Mouse (Mus musculus) embryo, embryonic 11 days (tissue): ENCODE results near the gene Gm128.

Source experiments
- DNase-seq: peaks from one replicate; pipeline ENCODE4 v3.0.0-alpha.2; 2015

Gene Gm128

DNA sequence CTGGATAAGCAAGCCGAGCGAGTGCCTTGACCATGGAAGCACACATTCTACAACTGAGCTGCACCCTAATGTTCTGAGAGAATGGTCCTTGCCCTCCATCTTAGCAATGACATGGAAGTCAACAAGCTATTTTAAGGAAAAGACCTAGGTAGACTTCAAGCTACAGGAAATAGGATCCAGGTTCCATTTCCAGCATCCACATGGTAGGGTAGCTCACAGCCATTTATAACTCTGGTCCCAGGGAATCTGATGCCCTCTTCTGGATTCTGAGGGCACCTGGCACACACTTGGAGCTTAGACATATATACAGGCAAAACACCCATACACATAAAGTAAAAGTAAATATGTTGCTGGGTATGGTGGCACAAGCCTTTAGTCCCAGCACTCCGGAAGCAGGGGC lies 24.7 kb upstream of the Gm128 start:
- no peak for DNase-seq

DNA sequence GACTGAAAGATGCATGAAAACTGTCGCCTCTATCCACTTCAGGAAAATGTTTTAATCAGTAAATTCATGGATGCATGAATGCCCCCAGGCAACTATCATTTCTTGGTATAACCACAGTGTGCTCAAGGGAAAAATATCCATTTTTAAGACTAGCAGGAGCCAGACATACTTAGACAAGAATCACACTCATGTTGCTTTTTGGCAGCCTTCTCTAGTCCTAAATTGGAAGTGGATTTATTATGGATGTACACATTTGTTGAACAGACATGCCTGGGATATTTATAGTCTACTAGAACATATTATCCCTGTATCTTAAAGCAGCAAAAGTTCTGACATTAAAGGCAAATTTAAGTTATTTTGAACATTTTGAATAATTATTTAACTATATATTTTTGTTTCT lies 23.3 kb upstream of the Gm128 start:
- DNase-seq, result no peak

DNA sequence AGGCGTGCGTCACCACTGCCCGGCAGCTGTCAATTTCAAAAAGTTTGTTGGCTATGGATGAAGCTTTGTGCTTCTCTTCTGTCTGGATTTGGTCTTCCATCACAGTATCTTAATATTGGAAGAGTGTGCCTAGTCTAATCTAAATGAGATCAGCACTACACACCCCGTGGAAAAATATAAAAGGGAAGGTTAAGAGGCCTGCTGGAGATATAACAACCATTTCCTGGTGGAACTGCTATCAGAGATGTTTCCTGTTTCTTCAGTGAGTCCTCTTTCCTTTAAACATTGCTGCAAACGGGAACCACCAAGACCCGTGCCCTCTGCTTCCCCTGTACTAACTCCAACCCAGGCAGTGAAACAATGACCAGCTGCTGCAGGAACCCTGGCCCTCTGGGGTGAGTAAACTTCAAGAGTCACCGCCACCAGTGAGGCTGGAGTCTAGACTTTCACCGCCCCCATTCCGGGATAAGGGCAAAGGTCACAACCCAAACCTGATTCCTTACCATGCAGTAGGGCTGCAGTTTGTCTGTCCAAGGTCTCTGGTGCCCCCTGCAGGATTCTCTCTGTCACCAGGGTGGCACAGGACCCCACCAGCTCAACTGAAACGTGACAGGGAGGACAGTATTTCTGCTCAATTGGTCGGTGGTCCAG lies 21.8 kb upstream of the Gm128 start:
- DNase-seq, result peak; percentile 80

DNA sequence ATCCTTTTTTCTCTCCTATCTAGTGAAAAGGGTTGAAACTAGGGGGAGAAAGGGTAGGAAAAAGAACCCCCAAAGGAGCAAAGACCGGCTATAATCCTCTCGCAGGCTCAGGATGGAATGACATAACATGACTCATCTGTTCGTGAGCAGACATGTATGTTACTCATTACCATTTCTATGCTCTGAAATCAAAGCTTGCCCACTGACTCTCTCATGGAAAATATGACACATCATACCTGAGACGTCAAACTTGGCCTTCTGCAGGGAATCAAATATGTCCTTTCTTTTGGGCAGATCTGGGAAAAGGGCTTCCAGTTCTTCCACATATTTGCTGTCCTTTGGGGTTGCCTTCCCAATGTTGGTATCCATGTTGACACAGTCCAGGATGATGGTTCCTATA lies 20.6 kb upstream of the Gm128 start:
- DNase-seq, result no peak

DNA sequence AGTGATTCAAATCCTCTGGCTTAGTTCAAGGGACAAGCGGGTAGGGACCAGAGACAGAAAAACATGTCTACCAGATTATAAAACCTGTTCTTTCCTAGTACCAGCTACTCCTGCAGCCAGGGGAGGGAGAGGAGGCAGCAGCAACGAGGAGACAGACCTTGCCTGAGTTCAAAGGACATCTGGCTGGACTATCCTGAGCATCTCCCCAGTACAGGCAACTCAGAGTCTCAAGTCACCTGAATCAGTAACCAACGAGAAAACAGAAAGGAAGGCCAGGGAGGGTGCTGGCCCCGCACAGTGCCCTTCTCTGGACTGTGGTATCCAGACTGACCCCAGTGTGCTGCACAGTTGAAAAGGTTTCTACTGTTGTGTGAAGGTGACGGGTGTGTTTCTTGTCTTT lies 15.5 kb upstream of the Gm128 start:
- no peak for DNase-seq

DNA sequence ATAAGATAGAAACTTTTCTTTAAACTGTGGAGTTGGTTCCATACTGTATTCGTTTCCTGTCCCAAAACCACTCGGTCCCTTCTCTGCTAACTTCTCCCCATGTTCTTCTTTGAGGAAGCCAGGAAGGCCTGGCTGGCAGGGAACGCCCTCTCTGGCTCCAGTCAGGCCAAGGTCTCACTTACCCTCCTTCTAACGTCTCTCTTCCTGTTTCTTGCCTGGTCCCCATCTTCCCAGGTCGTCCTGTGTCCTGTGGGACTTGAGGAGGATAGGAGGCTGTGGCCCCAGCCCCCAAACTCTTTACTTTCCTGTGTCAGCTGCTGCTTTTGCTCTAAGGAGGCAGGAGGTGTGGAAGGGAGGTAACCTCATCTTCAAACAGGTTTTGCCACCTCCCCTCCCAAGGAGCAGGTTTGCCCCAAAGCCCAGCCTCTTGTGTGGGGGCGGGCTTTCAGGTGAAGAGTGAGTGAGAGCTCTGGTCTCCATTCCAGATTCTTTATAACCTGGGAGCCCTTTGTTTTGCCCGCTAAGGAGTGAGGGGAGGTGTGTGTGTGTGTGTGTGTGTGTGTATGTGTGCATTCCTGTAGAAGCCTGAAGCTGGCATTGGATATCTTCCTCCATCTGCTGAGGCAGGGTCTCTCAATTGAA lies 9.5 kb upstream of the Gm128 start, which contains the start of gene Bnipl:
TSS of gene Bnipl (minus strand) at position 411 of the 642 bp plus-strand sequence.
- DNase-seq, result no peak

DNA sequence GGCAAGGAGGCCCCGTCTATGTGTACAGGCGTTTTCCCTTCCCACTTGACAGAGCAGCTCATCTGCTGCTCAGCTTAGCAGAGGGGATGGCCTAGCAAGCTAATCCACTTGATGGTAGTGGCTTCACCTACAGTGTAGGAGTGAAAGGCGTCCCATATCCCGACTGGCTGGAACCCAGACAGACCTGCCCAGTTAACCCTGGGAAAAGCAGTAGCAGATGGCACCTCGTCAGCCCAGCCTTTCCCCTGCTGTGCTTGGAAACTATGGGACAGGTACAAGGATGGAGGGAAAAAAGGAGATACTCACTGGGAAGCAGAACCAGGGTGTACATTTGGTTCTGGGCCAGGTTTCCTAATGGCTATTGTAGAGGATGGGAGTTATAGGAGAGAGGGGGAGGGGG lies 9.0 kb upstream of the Gm128 start:
- DNase-seq, result no peak

DNA sequence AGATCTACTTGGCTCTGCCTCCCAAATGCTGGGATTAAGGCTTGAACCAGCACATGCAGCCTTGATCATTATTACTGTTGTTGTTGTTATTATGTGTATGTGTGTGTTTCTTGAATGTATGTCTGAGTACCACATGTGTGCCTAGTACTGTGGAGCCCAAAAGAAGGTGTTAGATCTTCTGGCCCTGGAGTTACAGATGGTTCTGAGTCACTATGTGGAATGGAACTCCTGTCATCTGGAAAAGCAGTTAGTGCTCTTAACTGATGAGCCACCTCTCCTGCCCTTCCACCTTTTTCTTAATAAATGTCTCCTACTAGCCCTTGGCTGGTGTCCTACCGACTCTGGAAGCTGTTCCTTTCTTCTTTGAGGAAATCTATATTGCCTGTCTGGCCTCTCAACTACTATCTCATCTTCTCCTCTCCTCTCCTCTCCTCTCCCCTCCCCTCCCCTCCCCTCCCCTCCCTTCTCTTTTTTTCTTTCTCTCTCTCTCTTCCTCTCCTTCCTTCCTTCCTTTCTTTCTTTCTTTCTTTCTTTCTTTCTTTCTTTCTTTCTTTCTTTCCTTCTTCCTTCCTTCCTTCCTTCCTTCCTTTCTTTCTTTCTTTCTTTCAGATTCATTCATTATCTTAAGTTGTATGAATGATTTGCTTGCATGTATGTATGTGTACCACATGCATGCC lies 6.4 kb upstream of the Gm128 start:
- DNase-seq, result no peak

DNA sequence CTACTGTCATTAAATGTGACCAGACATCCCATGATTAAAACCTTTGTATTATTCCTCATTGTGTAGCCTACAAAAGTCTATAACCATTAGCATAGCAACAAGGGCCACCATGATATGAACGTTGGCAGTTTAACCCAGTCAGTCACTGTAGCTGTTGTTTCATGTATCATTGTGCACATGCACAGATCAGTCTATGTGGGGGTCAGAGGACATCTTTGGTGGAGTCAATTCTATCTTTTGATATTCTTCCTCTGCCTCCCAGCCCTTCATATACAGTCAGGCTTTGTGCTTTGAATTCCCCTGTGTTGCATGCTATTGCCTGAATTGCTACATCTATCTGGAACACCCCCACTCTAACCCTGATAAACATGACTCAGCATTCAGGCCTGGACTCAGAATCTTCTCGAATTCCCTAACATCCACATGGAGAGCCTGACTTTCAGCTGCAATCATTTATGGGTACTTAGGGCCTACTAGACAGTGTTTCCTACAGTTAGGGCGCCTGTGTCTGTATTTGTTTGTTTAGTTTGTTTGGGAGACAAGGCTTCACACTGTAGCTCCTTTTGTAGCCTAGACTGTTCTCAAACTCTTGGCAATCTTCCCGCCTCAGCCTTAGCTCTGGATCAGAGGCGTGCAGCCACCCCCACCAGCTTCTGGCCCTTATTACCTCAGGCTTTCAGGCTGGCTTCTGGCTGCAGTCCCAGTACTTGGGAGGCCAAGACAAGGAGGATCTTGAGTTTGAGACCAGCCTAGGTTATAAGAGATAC lies 5.2 kb upstream of the Gm128 start:
- no peak for DNase-seq

DNA sequence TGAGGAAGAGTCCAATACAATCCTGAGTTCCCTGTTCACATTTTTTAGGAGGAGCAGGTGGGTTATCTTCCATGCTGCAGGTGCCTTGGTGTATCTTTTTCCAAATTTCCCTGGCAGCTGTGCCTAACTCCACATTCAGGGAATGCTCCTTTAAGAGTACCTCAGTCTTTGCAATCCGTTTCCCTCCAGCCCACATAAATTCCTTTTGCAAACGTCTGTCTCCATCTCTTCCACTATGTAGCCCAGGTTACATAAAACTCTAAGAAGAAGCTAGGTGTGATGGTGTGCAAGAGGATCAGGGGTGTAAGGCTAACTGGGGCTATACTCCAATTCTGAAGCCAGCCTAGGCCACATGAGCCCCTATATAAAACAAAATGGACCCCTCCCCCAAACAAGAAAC lies 1.7 kb upstream of the Gm128 start:
- DNase-seq, result no peak

DNA sequence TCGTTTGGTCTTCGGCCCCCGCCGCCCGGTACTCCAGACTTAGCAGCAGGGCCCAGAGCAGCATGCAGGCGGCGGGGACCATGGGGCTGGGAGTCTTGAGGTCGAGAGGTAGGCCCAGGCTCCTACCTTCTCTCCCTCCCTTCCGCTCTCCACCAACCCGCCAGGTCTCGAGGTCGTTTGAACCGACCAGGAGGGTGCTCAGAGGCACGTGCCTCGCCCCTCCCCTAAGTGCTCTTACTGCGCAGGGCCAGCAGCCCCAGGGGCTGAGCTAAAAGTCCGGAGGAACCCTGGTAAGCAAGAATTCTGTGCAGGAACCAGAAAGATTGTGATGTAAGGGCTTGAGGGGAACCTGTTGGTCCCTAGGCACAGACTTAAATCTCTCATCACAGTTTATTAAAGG lies 498 bp downstream of the Gm128 start:
- peak; percentile 35 for DNase-seq

DNA sequence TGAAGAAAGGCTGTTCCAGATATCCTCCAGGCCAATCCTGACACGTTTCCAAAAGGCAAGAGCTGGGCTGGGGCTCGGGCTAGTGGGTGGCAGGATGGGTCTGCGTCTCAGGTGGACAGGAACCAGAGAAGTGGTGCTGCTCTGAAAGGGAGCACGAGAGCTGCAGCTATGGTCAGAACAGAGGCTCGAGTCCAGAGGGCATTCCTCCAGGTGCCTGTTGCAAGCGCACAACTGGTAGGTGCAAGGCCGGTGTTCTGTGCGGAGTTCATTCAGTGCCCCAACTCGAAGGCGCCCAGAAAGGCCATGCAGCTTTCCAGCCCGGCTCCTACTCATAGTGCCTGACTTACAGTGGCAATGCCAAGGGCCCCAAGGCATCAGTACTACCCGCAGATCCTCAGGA lies 1.4 kb downstream of the Gm128 start:
- no peak for DNase-seq

DNA sequence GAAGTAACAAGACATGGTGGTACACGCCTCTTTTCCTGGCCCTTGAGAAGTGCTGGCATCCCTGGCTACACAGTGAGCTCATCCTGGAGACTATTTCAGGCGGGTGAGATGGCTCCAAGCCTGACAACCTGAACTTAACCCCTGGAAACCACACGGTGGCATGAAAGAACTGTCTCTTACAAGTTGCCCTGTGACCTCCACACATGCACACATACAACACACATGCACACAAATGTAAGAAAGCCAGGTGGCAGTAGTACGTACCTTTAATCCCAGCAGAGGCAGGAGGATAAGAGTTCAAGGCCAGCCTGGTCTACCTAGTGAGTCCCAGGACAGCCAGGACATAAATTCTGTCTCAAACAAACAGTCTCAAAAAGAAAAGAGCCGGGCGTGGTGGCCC lies 2.4 kb downstream of the Gm128 start:
- no peak for DNase-seq

DNA sequence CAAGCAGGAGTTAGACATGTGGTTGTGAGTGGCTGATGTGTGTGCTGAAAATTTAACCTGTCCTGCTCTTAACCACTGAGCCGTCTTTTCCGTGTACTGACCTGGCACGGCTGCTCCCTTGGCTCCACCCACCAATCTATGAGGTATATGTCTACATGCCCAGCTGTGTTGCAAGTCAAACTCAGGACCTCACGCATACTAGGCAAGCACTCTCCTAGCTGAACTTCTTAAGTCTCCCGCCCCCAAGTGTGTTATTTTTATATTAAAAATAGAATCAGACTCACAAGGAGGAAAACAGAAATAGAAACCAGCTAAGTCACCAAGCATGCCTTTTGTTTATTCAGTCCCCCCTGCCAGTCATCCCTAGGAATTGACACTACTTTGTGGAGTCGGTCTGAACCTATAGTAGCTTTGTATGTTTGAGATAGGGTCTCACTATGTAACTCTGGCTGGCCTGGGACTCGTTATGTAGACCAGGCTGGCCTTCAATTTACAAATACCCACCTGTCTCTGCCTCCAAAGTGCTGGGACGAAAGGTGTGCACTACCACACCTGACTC lies 3.8 kb downstream of the Gm128 start:
- no peak for DNase-seq

DNA sequence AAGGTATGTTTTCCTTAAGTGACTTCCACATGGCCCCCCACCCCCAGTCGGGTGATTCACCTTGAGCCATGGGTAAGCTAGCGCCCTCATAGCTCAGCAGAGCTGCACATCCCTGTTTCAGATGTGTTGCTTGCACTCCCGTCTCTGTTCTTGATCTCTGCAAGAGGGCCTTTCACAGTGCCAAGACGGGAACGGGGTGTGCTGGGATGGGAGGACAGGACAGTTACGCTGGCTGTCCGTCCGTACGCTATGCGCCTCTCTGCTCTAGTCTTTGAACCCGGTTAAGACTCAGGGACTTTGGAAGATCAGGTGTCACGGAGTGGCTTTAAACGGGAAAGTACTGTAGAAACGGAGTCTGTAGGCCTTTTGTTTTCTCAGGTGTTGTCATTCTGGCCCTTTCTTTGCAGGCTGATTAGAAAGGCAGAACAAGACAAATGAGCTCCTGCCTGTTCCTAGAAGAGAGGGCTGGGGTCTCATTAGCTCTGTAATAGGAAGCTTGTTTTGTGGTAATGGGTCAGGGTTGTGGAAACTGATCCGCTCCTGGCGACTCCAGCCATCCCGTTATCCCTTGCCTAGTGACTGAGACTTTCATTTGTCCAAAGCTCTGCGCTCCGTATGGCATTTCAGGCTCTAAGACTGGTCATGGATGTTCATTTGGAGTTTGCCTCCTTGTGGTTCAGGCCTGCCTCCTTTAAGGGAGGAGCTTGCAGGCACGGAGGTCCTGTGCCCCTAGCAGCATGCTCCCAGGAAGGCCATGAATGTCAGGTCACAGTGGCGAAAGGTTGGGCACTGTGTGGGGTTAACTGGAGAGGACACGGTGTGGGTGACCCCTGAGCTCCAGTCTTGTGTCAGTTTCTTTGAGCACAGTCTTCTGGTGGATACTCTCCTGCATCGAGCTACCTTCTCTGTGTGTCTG lies 5.8 kb downstream of the Gm128 start:
- DNase-seq, result no peak

DNA sequence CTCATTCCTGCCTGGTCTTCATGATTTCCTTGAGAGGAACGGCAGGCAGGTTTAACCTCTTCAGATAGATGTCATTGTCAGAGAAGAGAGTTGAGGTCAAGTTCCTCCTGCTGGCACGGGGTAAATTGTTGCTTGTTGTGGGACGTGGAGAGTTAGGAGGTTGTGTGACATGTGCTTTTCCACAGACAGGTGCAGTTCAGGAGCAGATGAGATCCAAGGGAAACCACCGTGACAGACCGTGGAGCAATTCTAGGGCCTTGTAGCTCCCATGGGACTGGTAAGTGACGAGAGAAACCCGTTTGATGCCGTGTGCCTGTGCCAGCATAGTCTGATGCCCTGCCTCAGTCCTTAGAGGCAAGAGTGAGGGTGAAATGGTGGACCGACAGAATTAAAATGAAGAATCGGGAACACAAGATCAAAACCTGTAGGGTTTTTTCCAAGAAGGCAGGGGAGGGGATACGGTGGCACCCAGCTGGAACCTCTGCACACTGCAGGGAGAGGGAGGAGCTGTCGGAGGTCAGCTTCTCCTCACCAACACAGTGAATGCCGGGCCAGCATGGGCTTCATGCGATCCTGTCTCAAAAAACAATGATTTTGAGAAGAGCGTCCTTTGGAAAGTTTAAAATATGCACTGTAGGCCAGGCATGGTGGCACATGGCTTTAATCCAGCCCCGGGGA lies 8.0 kb downstream of the Gm128 start:
- no peak for DNase-seq

DNA sequence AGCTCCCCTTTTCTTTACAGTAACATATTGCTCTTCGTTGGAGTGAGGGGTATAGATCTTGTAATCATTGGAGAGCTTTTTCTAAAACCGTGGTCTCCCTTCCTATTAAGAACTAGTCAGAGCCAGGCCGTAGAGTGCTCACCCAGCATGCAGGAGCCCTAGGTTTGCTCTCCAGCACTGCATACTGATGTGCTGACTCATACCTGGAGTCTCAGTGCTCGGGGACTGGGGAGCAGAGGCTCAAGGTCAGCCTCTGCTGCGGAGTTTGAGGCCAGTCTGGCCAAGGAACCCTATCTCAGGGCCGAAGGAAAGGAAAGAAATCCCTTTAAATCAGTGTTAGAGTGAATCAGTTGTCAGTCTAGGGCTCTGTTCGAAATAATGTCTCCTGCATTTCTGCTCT lies 8.6 kb downstream of the Gm128 start:
- DNase-seq, result no peak

DNA sequence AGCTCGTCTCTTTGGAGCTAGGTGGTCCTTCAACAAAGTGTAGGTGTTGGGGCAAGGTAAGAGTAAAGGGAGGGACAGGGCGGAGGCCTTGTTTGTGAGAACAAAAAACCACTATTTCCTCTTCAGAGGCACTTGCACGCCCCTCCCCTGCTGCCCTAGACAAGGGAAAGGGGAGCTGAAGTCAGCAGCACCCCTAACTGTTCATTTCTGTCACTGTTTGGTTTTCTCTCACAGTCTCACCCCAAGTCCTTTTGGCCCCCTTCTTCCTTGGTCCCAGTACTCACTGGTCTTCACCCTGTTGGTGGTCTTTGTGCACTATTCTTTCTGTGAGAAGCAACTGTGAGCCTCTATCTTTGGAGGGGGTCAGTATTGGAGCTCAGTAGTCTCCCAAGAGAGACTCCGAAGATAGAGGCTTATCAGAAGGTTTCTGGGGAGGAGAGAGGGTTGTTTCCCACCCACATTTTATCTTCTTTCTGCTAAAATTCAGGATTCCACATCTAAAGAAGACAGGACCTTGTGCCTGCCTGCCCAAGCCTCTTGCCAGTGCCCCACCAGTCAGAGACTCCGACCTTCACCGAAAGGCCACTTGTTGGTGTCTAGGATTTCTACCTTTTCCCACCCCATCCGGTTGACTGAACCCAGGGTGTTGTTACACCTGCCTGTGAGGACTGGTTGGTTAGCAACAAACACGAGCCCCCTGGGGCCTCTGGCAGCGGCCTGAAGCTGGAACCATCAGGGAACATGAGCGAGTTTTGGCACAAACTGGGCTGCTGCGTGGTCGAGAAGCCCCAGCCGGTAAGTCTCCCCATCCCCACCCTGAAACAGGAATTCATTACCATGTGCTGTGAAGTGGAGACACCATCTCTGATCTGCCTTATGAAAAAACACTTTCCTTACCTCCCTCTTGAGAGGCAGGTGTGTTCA lies 9.8 kb downstream of the Gm128 start, which contains the start of gene Mllt11:
TSS of gene Mllt11 (minus strand) at position 874 of the 924 bp plus-strand sequence.
- no peak for DNase-seq

DNA sequence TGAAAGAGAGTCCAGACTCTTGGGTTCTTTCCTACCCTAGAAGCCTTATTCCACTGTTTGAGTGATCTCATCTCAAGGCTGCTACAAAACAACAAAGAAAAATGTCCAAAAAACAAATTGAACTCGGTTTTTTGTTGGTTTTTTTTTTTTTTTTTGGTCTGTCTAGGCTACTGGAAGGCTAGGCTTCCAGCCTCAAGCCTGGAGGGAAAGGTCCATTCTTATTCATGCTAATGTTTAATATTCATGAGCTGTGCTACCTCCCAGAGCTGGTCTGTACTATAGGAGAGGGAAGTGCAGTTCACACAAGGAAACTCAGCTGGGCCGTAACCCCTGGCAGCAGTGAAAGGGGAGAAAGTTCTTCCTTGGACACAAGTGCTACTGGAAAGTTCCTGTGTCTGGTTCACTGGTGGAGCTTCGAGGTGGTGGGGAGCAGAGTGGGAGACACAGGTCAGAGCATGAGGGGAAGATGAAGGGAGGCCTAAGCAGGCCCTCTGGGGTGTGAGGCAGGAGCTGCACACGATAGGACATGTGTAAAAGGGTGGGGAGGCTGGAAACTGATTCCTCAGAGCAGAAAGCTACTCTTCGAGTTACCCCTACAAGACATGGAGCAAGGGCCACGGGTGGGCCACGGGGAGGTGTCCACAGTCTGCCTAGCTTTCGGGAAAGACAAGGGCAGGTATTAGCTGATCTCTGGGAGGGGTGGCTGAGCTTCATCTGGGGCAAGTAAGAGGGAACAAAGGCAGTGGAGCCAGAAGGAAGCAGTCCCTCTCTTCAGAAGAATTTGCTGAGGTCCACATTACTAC lies 10.7 kb downstream of the Gm128 start:
- peak; percentile 52 for DNase-seq
